Mouse (Mus musculus): ENCODE measurements around the gene Scaf1. TPM values are rescaled to one million over a fixed set of nuclear protein-coding genes. Genes with fewer than 3 reads are reported as not detected.
A peak's percentile ranks its signal among the peaks of the same experiment; 100 is the strongest.
"Not testable (repeated sequence)": the region's sequence is repeated elsewhere in the genome, so short reads cannot be mapped to it uniquely, and the experiment has no call there.

The Scaf1 gene
- total RNA-seq, 2 experiments from 2014 or later = 15.8 to 30.2 TPM

- ATAC-seq (replicated peaks; ENCODE audit: low FRiP score, poor library complexity, severe bottlenecking) = no peak
Measured at GRCm38 (mm10) chr7:45046853-45047350, 30.7 kb upstream of the Scaf1 start.

DNA sequence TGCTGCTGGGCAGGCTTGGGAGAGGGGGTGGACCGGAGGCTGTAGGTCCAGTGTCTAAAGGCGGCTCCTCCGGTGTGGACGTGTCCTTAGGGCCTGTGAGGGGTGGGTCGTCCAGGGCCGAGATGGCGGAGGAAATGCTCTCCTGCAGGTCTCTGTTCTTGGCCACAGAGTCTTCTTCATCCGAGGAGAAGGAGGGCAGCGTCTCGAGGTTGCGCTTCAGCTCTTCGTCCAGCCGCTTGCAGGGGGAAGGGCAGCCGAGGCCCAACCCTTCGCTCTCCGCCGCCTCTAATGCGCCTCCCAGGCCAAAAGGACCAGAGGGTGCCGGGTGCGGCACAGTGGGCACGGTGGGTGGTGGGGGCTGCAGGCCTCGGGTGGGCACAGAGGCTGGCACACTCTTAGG lies 29.6 kb upstream of the Scaf1 start:
- no peak for ATAC-seq (replicated peaks; ENCODE audit: low FRiP score, poor library complexity, severe bottlenecking)

- ATAC-seq (replicated peaks; ENCODE audit: low FRiP score, poor library complexity, severe bottlenecking) = no peak
Measured at GRCm38 (mm10) chr7:45043307-45043706, 27.1 kb upstream of the Scaf1 start.

DNA sequence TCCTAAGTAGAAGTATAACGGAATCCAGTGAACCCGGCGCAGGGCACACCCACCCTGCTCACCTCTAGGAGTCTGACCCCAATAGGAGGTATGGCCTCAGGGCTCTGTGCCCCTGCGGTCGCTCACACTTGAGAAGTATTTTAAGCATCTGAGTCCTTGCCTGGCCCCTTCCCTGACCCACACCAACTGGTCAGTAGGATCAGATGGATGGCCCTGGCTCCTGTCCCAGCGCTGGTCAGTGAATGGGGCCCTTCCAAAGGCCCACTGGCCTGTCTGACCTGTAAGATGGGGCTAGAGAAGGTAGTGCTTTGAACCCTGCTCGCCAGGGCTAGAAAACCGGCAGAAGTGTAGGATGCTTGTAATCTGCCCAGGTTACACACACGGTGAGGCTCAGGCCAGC lies 24.7 kb upstream of the Scaf1 start:
- no peak for ATAC-seq (replicated peaks; ENCODE audit: low FRiP score, poor library complexity, severe bottlenecking)

- no peak for ATAC-seq (replicated peaks; ENCODE audit: low FRiP score, poor library complexity, severe bottlenecking)
Measured at GRCm38 (mm10) chr7:45038411-45038810, 22.2 kb upstream of the Scaf1 start.

DNA sequence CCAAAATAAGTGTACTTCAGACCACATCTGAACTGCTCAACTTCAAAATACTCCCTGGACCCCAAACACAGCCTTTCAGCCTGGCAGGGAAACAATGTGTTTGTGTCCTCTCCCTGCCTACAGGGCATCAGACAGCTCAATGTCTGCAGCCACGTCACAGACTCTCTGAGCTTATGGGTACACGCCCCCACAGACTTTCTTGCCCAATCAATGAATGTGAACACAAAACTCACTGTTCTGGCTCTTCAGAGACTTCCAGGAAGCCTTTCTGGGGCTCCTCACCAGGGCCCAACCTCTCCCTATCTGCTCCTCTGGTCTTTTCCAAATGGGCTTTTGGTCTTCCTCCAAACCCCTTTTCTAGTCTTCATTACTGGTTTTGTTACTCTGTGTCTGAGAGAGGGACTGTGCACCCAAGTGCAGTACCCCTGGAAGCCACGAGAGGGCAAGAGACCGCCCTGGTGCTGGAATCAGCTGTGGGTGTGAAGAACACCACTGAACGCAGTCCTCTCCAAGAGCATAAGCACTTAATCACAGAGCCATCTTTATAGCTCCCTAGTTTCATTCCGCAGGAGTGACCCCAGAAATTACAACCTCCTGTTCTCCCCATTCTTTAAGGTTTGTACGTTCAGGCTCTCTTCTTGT lies 21.7 kb upstream of the Scaf1 start:
- ATAC-seq (replicated peaks; ENCODE audit: low FRiP score, poor library complexity, severe bottlenecking) = peak; percentile 86

DNA sequence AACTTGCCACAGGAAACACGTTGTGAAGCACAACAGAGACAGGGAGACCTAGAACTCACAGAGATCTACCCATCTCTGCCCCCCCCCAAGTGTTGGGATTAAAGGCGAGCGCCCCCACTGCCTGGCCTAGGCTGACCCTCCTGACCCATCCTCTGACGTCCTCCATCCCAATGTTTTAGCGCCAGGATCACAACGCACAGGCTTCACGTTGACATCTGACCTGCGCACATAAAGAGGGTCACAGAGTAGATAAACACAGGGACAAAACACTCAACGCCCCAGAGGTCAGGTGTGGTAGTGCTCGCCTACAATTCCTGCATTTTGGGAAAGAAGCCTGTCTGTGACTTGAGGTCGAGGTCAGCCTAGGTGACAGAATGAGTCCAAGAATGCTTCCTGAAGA lies 20.5 kb upstream of the Scaf1 start:
- no peak for ATAC-seq (replicated peaks; ENCODE audit: low FRiP score, poor library complexity, severe bottlenecking)

GRCm38 (mm10) chr7:45035631-45036030 lies 19.5 kb upstream of the Scaf1 start:
- no peak for ATAC-seq (replicated peaks; ENCODE audit: low FRiP score, poor library complexity, severe bottlenecking)

DNA sequence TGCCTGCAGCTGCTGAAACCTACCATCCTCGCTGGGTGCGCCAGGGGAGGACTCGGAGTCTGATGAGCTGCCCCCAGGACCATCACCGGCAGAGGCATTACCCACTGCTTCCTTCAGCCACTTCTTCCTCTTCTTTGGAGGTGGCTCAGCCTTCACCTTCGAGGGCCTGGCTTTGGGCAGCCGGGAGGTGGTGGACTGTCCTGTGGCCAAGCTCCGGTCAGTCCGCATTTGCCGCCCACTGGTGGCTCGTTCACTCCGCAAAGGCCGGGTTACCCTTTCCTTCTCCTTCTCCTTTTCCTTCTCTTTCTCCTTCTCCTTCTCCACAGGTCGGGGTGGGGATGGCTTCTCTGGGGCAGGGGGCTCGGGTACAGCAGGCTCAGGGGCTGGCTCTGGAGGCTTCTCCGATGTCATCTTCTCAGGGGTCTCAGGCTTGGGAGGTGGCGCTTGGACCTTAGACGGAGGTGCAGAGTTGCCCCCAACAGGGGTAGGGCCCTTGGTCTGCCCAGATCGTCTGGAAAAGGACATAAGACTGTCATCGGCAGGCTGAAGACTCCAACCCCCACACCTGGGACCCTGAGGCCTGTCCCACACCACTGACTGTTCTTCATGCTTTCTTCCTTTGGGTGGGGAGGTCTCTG lies 17.7 kb upstream of the Scaf1 start:
- ATAC-seq (replicated peaks; ENCODE audit: low FRiP score, poor library complexity, severe bottlenecking) = no peak

GRCm38 (mm10) chr7:45030857-45031256 lies 14.7 kb upstream of the Scaf1 start:
- ATAC-seq (replicated peaks; ENCODE audit: low FRiP score, poor library complexity, severe bottlenecking) = no peak

- no peak for ATAC-seq (replicated peaks; ENCODE audit: low FRiP score, poor library complexity, severe bottlenecking)
Measured at GRCm38 (mm10) chr7:45029995-45030394, 13.8 kb upstream of the Scaf1 start.

DNA sequence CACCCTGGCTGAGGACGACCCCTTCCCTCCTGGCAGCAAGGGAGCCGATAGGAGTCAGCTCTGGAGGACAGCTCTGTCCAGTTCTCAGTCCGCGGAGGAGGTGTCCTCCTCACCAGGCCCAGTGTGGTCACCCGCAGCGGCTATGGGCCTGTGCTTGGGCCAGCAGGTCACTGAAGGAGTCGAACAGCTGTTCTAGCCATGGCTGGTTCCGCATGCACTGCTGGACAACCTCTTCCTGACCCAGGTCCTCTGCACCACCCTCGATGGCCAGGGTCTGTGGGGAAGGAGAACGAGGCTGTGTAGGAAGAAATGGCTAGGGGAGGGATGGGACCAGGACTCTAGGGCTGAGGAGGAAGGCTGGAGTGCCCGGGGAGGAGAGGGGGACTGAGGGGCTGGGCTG lies 12.2 kb upstream of the Scaf1 start:
- ATAC-seq (replicated peaks; ENCODE audit: low FRiP score, poor library complexity, severe bottlenecking) = no peak

DNA sequence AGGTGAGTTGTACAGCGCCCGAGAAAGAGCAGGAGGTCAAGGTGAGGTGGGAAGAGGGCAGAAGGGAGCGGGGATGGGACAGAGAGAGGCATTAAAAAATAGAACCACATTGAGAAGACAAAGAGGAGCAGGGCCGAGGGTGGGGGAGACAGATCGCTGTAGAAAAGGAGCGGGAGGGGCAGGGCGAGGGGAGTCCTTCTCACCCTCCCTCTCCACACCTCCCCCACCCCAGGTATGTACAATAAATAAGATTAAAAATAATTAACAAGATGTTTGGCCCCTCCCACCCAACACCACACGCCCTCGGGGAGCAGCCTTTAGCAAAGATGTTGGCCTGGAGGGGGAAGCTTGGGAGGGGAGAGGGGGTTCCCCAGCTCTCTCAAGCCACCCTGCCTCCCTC lies 11.6 kb upstream of the Scaf1 start:
- no peak for ATAC-seq (replicated peaks; ENCODE audit: low FRiP score, poor library complexity, severe bottlenecking)

- no peak for ATAC-seq (replicated peaks; ENCODE audit: low FRiP score, poor library complexity, severe bottlenecking)
Measured at GRCm38 (mm10) chr7:45026256-45026655, 10.1 kb upstream of the Scaf1 start.

- ATAC-seq (replicated peaks; ENCODE audit: low FRiP score, poor library complexity, severe bottlenecking) = no peak
Measured at GRCm38 (mm10) chr7:45025601-45026220, 9.5 kb upstream of the Scaf1 start.

GRCm38 (mm10) chr7:45024281-45025248 lies 8.4 kb upstream of the Scaf1 start:
- no peak for ATAC-seq (replicated peaks; ENCODE audit: low FRiP score, poor library complexity, severe bottlenecking)

- ATAC-seq (replicated peaks; ENCODE audit: low FRiP score, poor library complexity, severe bottlenecking) = not testable (repeated sequence)
Measured at GRCm38 (mm10) chr7:45023711-45024110, 7.5 kb upstream of the Scaf1 start.

DNA sequence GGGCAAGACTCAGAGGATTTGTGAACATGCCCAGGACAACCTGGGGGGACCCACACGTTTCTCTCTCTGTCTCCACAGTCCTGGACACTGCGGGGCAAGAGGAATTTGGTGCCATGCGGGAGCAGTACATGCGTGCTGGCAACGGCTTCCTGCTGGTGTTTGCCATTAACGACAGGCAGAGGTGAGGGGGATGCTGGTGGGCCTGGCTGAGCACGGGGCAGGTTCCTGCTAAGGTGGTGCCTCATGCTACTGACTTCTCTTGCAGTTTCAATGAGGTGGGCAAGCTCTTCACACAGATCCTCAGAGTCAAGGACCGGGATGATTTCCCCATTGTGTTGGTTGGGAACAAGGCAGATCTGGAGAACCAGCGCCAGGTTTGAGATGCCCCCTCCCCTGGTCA lies 4.1 kb upstream of the Scaf1 start:
- no peak for ATAC-seq (replicated peaks; ENCODE audit: low FRiP score, poor library complexity, severe bottlenecking)

DNA sequence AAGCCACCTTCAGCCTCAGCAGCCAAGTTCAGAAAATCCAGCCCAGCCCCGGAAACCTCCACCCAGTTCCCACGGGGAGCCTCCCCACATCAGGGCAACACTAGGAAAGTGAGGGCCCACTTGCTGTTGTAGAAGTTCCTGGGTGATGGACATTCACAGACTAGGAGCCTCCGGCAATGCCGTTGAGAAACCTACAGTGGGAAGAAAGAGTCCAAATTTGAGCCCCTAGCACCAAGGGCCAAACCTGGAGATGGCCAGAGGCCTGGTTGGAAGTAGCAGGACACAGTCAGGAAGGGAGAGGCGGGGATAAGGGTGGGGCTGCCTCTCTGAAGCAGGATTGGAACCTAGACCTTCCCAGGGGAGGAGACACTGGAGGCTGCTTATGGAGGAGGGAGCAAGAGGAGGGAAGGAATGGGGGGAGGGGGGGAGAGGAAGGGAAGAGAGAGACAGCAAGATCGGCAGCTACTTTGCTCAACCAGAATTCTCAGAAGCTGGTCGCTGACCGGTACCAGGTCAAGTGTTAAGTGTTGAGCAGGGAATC lies 2.9 kb upstream of the Scaf1 start:
- ATAC-seq (replicated peaks; ENCODE audit: low FRiP score, poor library complexity, severe bottlenecking) = no peak
